Mouse (Mus musculus) cerebellum, postnatal 25 days (tissue): Measurements from ENCODE around the gene Itgb2.

Source experiments
- DNase-seq, 2 experiments: peaks; one replicate each; pipeline ENCODE4 v3.0.0; 2021; ENCODE audit warnings: mixed read lengths in 2 of 2

Itgb2 gene

GRCm38 (mm10) chr10:77517066-77517620 lies 12.9 kb upstream of the Itgb2 start:
- DNase-seq, result peak; percentile 81 to 85

- no peak for DNase-seq
These were observed 12.3 kb upstream of the Itgb2 start for GRCm38 (mm10) chr10:77517801-77518200.

DNA sequence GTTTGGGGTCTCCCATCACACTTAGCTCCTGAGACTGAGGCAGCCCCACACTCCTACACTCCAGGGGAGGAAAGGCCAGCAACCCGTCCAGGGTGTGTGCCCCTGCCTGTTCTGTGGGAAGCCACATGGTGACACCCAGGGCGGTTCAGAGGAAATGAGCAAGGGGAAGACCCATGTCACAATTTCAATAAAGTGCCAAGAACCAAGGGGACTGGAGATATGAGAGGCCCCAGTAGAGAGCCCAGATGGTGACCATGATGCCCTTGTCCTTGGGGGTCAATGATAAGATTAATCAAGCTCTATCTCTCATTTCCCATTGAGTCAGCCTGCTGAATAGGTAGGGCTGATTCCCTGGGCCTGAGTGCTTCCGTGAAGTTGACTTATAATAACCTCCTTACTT lies 10.9 kb upstream of the Itgb2 start:
- DNase-seq, result no peak

GRCm38 (mm10) chr10:77520497-77520896 lies 9.6 kb upstream of the Itgb2 start:
- no peak for DNase-seq

- peak in 1 of 2 experiments; percentile 15 for DNase-seq
These were observed 7.9 kb upstream of the Itgb2 start for GRCm38 (mm10) chr10:77522021-77522731.

DNA sequence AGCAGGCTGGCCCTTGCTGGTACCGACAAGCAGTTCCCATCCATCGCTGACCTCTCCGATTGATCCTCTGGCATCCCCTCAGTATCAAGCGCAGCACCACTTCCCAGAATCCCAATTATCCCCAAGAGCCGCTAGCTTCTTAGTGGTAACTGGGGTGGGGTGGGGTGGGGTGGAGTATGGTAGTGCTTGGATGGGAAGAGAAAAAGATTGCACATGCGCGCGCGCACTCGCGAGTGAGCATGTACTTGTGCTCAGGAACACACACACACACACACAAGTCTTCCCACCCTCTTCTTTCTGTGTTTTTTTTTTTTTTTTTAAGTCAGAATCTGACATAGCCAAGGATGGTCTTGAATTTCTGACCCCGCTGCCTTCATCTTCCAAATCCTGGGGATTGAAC lies 7.3 kb upstream of the Itgb2 start:
- no peak for DNase-seq

DNA sequence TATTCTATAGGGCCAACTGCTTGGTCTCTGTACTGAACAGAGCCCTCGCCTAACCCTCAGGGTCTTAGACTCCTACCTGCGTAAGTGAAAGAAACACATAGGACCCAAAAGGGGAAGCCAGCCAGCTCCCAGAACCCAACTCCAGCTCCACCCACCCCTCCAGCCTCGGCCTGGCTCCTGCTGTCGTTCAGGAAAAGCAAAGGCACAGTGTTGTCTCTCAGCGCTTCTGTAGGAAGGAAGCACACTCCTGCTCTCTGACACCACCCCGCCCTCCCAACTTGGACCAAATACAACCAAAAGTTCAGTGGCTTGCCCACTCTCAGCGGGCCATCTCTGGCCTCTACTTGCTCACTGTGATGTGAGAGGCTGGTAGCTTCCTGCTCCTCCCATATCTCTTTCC lies 6.7 kb upstream of the Itgb2 start:
- DNase-seq, result no peak

GRCm38 (mm10) chr10:77526488-77526887 lies 3.6 kb upstream of the Itgb2 start:
- DNase-seq, result no peak

GRCm38 (mm10) chr10:77528634-77529033 lies 1.4 kb upstream of the Itgb2 start:
- no peak for DNase-seq

DNA sequence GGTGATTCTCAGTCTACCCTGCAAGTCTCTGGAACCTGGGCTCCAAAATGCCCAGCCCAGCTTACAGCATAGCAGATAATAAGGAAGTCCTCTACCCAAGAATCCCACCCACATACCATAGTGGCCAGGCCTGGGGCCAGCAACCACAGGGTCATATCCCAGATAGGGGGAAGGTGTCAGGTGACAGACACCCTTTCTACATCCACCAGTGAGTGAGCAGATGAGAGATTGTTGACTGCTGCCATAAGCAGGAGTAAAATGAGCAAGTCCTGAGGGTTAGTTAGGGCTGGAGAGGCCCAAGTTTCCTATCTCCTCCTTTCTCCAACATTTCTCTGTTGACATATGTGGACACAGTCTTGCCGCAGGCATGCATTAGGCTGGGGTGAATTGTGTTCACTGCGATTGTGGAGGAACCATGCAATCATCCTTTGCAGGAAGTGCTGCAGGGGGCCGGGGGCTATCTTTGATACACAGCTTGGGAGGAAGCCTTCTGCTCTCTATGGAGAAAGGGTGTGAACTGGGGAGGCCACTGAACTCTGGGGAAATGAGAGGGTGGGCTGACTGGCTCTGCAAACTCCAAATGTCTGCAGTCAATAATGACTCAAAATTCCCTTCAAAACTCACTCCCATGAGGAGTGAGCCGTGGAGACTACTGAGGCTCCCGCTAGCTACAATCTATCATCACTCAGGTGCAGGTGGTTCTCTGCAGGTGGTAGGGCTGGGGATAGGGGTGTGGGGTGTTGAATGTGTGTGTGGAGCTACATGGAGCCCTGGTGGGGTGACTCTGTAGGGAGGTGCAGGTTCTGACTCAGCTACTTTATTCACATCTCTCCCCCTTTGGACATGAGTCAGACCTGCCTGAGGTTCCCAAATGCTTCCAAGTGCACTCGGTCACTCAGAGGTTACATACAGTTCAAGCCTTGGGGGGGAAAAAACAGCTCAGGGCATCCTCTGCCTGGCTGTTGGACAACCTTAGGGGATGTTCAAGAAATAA lies 1.3 kb downstream of the Itgb2 start:
- no peak for DNase-seq

DNA sequence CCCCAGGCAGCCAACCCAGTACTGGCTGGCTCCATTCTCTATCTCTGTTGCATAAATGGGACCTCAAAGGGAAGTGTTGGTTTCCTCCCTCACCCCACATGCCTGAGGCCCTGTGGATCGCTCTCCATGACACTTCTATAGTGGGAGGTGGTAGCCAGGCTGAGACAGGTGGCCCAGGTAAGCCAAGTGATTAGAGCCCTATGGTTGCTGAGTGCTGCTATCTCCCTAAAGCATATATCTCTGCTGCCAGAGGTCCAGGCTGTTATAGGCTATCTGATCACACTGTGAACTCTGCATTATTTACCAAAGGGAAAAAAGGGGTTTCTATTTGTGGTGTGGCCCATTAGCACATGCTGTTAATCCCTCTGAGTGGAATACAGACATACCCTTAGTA lies 2.0 kb downstream of the Itgb2 start:
- no peak for DNase-seq

GRCm38 (mm10) chr10:77536727-77537126 lies 6.7 kb downstream of the Itgb2 start:
- no peak for DNase-seq

- DNase-seq, result no peak
These were observed 7.5 kb downstream of the Itgb2 start for GRCm38 (mm10) chr10:77537215-77538209.

GRCm38 (mm10) chr10:77539320-77539945 lies 9.4 kb downstream of the Itgb2 start:
- peak; percentile 48 to 57 for DNase-seq

DNA sequence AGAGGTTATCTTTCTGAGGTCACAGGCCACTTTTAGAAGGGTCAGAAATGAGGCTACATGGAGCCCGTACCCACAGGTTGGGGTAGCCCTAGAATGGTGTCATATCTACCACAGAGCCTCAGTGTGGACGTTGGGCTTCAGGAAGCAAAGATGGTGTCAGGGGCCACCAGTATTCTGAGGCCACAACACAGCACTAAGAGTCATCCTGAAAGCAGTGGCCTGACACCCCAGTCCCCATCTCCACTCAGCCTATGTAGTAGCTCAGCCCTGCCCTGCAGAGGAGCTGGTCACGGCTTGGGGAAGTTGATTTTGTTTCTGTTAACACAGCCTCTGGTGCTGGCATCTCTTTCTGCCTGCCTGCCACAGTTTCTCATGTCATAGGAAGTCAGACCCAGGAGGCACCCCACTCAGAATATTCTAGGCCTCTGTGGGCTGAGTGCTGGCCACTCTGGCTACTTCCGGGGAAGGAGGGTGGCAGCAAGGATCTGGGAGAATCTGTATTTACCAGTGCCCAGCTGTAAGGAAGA lies 10.6 kb downstream of the Itgb2 start:
- DNase-seq, result no peak

- DNase-seq, result no peak
These were observed 12.0 kb downstream of the Itgb2 start for GRCm38 (mm10) chr10:77541864-77542666.

DNA sequence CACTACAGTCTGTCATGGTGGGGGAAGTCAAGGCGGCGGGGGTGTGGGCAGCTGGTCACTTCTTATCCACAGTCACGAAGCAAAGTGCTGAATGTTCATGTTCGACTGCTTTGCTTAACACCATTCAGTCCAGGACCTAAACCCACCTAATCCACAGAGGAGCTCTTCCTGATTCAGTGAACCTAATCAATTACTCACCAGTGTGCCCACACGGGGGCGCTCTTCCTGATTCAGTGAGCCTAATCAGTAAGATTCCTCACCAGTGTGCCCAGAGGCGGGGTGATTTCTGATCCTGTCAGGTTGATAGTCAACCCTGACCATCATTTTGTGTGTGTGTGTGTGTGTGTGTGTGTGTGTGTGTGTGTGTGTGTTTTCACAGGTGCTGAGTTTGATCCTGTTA lies 13.2 kb downstream of the Itgb2 start:
- peak in 1 of 2 experiments; percentile 49 for DNase-seq

DNA sequence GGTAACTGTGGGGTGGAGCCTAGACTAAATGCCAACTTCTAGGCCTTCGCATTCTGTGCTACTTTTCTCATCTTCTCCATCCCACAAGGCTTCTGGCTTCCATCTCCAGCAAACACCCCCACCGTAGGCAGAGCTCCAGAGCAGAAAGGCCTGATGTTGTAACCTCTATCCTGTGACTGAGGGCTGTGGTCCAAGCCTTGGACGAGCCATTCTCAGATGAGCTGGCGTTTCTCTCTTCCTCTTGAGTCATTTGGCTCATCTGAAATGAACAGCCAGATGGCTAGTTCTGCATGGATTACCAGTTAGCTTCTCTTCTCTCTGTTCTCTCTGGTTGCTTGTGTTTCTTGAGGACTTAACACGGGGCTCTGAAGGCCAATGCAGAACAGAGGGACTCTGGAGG lies 14.9 kb downstream of the Itgb2 start:
- peak; percentile 74 to 82 for DNase-seq

- no peak for DNase-seq
These were observed 18.5 kb downstream of the Itgb2 start for GRCm38 (mm10) chr10:77548576-77548975.

GRCm38 (mm10) chr10:77550874-77551273 lies 20.8 kb downstream of the Itgb2 start:
- DNase-seq, result no peak

DNA sequence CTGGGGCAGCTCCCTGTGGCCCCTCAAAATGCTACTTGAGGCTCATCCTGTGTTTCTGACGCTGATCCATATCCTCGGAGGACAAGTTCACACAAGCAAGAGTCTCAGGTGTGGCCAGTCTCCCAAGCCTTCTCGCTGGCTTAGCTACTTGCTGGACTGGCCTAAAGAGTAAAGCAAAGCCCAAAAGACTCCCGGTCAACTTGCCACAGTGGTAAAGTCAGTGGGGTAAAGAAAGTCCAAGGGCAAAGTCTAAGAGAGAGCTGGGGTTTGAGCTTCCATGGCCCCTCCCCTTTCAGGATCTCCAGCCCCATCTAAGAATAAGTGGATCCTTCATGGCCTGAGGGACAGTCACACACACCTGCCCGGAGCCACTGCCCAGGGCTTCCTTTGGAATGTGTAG lies 22.1 kb downstream of the Itgb2 start:
- no peak for DNase-seq
